Mouse (Mus musculus) lung, postnatal 36 days (tissue): ENCODE results near the gene Acsm3.
"Not testable (repeated sequence)": the region's sequence is repeated elsewhere in the genome, so short reads cannot be mapped to it uniquely, and the experiment has no call there.

Source experiments
- DNase-seq: peaks from one replicate; pipeline ENCODE4 v3.0.0; 2022; ENCODE audit warnings: mixed read lengths

The Acsm3 gene

DNA sequence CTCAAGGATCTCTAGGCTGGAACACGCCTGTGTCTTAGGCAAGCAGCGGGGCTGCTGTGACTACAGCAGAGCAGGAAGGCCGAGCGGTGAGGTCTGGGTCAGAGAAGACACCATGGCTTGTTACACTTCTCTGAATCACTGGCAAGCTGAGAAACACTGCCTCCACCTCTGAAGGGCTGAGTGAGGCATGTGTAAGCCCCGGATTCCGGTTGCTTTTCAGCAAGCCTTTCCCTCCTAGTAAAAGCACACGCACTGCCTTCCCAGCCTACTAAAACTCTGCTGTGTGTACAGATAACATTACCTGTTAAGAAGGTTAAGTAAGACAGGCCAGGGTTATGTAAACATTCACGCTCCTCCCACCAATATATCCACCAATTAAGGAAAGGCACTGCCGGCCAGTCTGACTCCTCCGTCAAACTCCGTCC lies at the start of gene Acsm3:
Acsm3 (plus strand) TSS at position 397 of the 425 bp plus-strand sequence.
- peak; percentile 4 for DNase-seq

DNA sequence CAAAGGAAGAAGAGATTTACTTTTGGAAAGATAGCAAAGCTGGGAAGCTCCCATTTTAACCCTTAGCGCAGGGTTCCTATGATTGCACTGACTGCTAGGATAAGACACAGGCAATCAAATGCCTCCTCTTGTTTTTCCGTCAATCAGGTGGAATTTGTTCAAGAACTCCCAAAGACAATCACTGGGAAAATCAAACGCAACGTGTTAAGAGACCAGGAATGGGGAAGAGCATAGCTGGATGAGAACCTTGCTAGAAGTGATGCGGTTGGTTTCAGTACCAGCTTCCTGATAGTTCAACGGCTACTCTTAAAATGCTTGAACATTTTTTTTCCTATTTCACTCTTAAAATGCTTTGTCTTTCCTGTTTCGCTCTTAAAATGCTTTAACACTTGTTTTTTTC lies 46.6 kb upstream of the Acsm3 start:
- no peak for DNase-seq

- peak; percentile 96 for DNase-seq
Measured at GRCm38 (mm10) chr7:119720253-119720946, 40.3 kb upstream of the Acsm3 start, which contains the start of gene Thumpd1. TSS of gene Thumpd1 (minus strand) at chr7:119720798.

- no peak for DNase-seq
Measured at GRCm38 (mm10) chr7:119720947-119721310, 39.8 kb upstream of the Acsm3 start.

DNA sequence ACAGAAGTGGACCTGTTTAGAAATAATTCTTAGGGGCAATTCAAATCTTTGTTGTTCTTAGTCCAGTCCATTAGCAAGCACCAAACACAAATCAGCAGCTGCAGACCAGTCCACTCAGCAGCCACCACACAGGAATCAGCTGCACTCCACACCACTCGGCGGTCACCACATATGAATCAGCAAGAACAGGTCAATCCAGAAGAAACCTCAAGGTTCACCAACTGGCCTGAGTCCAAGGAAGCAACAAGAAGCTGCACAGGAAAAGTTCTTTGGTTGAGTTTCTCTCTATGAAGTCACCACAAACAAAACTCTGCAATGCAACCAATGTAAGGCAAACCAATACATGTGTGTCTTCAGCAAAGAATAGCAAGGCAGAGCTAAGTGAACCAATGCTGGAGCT lies 33.1 kb upstream of the Acsm3 start:
- DNase-seq = no peak

GRCm38 (mm10) chr7:119731262-119731661 lies 29.5 kb upstream of the Acsm3 start:
- DNase-seq = peak; percentile 15

DNA sequence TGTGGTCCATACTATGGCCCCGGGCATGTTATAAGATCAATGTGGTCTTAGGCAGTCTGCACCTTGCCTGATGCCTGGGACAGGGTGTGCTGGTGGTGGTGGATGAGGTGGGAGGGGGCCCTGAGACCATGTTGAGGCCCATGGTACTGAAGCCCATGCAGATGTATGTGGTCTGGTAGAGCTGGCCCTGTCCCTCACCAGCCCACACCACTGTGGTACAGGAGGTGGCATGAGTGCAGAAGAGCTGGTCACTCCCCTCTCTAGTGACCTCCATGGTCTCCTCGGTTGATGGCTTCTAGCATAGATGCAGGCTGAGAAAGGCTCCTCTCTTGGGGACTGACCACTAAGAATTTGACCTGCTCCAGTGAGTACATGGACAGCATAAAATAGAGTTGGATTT lies 21.8 kb upstream of the Acsm3 start:
- no peak for DNase-seq

GRCm38 (mm10) chr7:119739798-119740468 lies 20.8 kb upstream of the Acsm3 start:
- not testable (repeated sequence) for DNase-seq

GRCm38 (mm10) chr7:119744321-119744720 lies 16.4 kb upstream of the Acsm3 start:
- no peak for DNase-seq

GRCm38 (mm10) chr7:119745869-119746268 lies 14.9 kb upstream of the Acsm3 start:
- no peak for DNase-seq

GRCm38 (mm10) chr7:119748761-119749160 lies 12.0 kb upstream of the Acsm3 start:
- DNase-seq = no peak

GRCm38 (mm10) chr7:119749942-119750341 lies 10.8 kb upstream of the Acsm3 start:
- no peak for DNase-seq

DNA sequence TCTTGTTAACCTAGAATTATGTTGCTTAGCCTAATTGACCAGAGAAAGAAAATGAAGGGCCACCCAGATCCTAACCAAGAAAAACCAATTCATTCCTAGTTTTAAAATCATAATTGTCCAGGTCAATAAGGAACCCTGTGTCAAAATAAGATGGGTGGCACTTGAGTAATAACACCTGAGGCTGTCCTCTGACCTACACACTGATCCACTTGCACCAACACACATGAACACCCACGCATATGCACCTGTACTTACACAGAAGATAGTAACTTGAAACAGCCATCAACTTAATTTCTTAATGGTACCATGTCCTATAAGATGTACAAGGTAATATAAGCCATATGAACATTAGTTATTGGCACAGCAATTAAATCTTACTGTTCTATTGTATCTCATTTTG lies 7.0 kb upstream of the Acsm3 start:
- DNase-seq = no peak

- no peak for DNase-seq
Measured at GRCm38 (mm10) chr7:119762166-119762697, 1.5 kb downstream of the Acsm3 start.

GRCm38 (mm10) chr7:119764377-119764776 lies 3.7 kb downstream of the Acsm3 start:
- DNase-seq = no peak

GRCm38 (mm10) chr7:119766996-119767395 lies 6.3 kb downstream of the Acsm3 start:
- no peak for DNase-seq

GRCm38 (mm10) chr7:119769895-119770294 lies 9.2 kb downstream of the Acsm3 start:
- no peak for DNase-seq

DNA sequence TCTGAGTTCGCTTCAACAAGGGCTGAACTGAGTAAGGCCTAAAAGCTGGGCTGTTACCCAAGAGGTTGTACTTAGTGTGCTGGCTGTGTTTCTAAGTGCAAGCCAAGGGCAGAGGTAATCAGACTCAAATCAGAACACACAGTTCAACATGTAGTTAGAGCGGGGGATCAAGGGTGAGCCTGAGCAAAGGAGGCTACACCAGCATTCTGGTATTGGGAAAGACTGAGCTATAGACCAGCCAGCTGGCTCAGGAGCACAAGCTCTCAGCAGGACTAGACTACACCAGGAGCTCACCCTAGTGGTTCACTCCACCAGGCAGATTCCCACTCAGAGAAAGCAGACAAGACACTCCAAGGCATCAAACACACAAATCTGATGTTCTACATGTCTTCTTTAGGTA lies 22.7 kb downstream of the Acsm3 start:
- DNase-seq = peak; percentile 18

DNA sequence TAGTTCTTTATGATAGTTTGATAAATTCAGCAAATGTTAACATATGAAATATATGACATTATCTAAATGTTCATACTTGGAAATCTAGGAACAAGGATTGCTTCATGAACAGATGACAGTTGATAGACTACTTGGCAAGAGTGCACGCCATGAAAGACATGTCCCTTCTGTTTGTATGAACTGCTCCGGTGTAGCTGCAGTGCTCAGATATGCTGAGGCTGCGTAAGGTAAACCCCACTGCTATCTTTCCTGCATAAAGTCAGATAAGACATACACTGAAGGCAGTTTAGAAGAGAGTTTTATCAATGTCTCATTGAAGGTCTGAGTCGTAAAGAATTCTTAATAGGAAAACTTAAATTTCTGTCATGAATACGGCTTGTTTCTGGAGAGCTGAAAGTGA lies 24.2 kb downstream of the Acsm3 start:
- DNase-seq = no peak

DNA sequence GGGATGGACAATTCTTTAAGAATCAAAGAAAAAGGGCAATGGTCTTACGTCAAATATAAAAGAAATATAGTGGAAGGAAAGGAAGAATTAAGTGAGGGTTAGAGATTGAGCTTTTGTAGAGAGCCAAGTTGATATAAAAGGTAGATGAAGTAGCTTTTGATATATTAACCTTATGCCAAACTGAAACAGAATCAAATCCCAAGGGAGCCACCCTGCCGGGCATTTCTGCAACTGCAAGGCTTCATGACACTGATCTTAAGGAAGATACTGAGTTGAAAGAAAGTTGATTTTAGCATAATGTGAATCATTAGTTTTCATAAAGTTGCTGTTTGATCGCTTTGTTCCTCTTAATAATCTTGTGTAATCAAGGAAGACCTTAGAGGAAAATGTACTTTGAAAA lies 28.3 kb downstream of the Acsm3 start:
- no peak for DNase-seq

DNA sequence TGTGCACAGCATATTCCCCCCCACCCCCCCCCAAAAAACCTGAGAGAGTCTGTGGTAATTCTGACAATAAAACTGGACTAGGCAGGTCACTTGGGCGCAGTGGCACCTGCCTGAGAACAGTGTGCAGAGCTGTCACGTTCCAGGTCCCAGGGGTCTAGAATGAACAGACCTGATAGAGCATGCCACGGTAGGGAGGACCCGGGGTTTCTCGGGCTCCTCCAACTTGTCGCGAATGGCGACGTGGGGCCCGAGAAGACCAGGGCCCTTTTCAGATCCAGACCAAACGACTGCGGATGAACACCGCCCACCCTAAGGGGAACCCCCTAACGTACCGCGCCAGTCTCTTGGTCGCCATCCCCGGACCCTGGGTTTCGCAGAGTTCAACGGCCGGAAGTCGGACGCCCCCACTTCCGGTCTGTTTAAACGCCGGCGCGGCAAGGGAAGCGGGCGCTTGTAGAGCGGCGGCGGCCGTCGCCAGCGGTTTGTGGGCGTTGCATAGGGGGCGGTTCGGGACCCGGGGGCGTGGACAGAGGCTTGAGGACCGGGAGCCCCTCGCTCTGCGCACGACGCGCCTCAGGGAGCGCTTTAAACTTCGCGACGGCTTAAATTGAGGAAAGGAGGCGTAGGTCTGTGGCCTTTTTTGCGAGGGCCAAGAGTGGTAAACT lies 33.0 kb downstream of the Acsm3 start, which contains the start of the genes Rexo5 and Eri2:
Rexo5 (plus strand) TSS at position 421 of the 665 bp plus-strand sequence.
Eri2 (minus strand) TSS at position 473 of the 665 bp plus-strand sequence.
- DNase-seq = peak; percentile 91

DNA sequence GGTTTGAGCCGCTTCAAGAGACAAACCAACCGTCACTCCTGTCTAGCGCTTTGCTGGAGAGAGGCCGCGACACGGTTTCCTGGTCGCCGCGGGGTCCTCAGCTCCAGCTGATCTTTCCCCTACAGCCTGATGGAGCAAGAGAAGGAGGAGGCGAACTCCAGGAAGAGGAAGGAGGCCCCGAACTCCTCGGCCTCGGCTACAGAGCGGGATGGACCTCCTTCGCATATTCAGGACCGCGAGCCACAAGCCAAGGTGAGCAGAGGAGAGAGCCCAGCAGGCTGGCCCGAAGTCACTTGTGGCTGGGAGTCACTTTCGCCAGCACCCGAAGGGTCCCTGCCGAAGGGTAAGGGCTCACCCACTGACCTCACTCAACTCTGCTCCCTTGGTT lies 33.5 kb downstream of the Acsm3 start:
- peak; percentile 22 for DNase-seq

- DNase-seq = no peak
Measured at GRCm38 (mm10) chr7:119795311-119795710, 34.6 kb downstream of the Acsm3 start.

GRCm38 (mm10) chr7:119800488-119800887 lies 39.8 kb downstream of the Acsm3 start:
- DNase-seq = no peak
